Mouse (Mus musculus) embryonic facial prominence, embryonic 12.5 days (tissue): ENCODE data around the gene Mbd3. TPM values are rescaled to one million over a fixed set of nuclear protein-coding genes. Genes with fewer than 3 reads are reported as not detected.

Experiments
- ATAC-seq: fragments of 200-750 bp; cut with Nextera tagmentation; 2 replicates; pipeline ENCODE4 v1.8.0; 2017; ENCODE audit not compliant: insufficient number of reproducible peaks, insufficient read depth, low FRiP score, low TSS enrichment
- H3K27ac ChIP-seq: fragments of 300-500 bp; sonication (generic); 2 replicates; pipeline ENCODE4 v1.5.1; 2016; ENCODE audit warnings: mild to moderate bottlenecking
- H3K27me3 ChIP-seq: fragments of 300-500 bp; sonication (generic); 2 replicates; pipeline ENCODE4 v1.6.1; 2016; ENCODE audit warnings: mild to moderate bottlenecking, moderate library complexity
- H3K36me3 ChIP-seq: fragments of 300-500 bp; sonication (generic); 2 replicates; pipeline ENCODE4 v1.6.1; 2016; ENCODE audit warnings: mild to moderate bottlenecking
- H3K4me1 ChIP-seq: fragments of 300-500 bp; sonication (generic); 2 replicates; pipeline ENCODE4 v1.6.1; 2016
- H3K4me2 ChIP-seq: fragments of 300-500 bp; sonication (generic); replicated peaks from 2 replicates; pipeline ENCODE4 v1.6.1; 2016; ENCODE audit warnings: mild to moderate bottlenecking, moderate library complexity
- H3K4me3 ChIP-seq: fragments of 300-500 bp; sonication (generic); 2 replicates; pipeline ENCODE4 v1.5.1; 2016; ENCODE audit warnings: mild to moderate bottlenecking
- H3K9ac ChIP-seq: fragments of 300-500 bp; sonication (generic); 2 replicates; pipeline ENCODE4 v1.6.1; 2016; ENCODE audit warnings: mild to moderate bottlenecking, moderate library complexity
- H3K9me3 ChIP-seq: fragments of 300-500 bp; sonication (generic); 2 replicates; pipeline ENCODE4 v1.6.1; 2016; ENCODE audit warnings: mild to moderate bottlenecking, moderate library complexity
- WGBS: fragments of 180-500 bp; shearing (Covaris S2); methylation state at CpG from one replicate; pipeline ENCODE4 v1.1.7; 2016; 5-methylcytosine and 5-hydroxymethylcytosine counted together
- polyA plus RNA-seq: library from polyadenylated mRNA; unstranded; fragments of >200 nt; fragmentation: Nextera tagmentation; extraction: Ambion mirVana; gene quantifications from 2 replicates; pipeline ENCODE4 v1.2.1, GENCODE M21; 2016

Gene Mbd3
- polyA plus RNA-seq, 1 experiment from 2014 or later, result 332 TPM

DNA sequence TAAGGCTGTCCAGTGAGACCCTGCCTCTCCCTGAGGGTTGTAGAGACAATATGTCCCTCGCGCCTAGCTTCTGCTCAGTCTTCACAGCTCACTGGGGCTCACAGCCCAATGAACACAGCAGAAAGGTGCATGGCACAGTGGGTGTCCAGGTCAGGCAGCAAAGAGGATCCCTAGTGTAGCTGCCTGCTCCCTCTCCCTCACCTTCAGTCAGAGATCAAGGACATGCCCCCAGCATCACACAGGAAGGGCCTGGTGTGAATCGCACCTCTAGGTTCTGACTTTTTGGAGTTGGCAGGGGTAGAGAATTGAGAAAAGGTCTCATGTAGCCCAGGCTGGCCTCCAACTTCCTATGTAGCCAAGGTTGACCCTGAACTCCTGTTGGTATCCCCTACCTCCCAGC lies 35.5 kb upstream of the Mbd3 start:
- peaks cover 5% of the 10 kb centered on the region; the same call in 1 of the 2 replicates for H3K27me3 ChIP-seq
- H3K27ac ChIP-seq, result no peak overlapping the region
- H3K36me3 ChIP-seq, result peaks cover 14% of the 10 kb centered on the region
- H3K9me3 ChIP-seq, result no peaks in the 10 kb centered on the region
- no peak overlapping the region for H3K4me2 ChIP-seq
- no peak overlapping the region for H3K4me3 ChIP-seq
- no peak overlapping the region for H3K9ac ChIP-seq
- WGBS, result 75% methylated on average over 3 of the region's 3 CpGs
- no peak for ATAC-seq
- peaks cover 8% of the 10 kb centered on the region for H3K4me1 ChIP-seq

DNA sequence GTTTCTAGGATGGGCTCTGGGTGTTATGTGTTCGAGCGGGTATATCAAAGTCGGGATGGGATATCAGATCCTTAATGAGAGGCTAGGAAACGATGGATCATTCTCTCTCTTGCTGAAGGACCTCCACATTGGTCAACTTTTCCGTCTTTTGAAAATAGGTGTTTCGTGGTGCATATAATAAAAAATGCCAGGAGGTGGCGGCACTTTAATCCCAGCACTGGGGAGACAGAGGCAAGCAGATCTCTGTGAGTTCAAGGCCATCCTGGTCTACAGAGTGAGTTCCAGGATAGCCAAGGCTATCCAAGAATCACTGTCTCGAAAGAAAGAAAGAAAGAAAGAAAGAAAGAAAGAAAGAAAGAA lies 34.9 kb upstream of the Mbd3 start:
- WGBS, result 11% methylated on average over 8 of the region's 8 CpGs
- no peak overlapping the region for H3K9ac ChIP-seq
- ATAC-seq, result no peak

DNA sequence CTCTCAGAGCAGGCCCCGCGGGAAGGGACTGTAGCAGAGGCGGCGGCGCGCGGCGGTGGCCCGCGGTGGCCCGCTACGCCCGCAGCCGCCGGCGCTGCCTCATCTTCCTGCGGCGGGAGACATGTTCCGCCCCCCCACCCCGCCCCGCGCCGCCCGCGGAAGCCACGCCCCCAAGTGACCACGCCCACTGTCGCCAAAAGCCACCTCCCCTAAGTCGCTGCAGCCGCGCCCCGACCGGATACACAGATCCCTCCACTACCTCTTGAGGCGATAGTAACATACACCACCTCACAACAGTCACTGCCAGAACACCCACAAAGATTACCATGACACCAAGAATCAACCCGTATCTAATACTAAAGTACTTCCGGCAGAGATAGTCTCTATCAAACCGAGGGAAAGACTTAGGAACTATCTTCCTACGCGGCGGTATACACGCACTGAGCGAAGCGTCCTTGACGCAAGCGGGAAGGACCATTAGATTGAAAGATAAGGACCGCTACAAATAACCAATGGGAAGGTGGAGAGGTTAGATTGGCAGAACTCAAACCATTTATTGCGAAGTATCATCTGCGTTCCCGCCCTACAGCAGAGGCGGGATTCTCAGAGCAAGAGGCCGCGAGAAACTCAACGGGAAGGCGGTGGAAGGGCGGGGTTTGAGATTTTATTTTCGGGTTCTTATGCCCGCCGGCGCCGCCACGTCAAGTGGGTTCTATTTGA lies 34.3 kb upstream of the Mbd3 start, which contains the start of gene Tcf3:
Gene Tcf3 (minus strand): TSS at position 135 of the 720 bp plus-strand sequence.
- peaks cover 25% of the 10 kb centered on the region for H3K36me3 ChIP-seq

More for the DNA sequence above, 34.9 kb upstream of the Mbd3 start:
- no peak overlapping the region for H3K27ac ChIP-seq
- peaks cover 20% of the 10 kb centered on the region for H3K36me3 ChIP-seq
- H3K9me3 ChIP-seq, result no peaks in the 10 kb centered on the region
- H3K27me3 ChIP-seq, result peaks cover 5% of the 10 kb centered on the region; the same call in 1 of the 2 replicates
- H3K4me1 ChIP-seq, result peaks cover 8% of the 10 kb centered on the region
- peak overlapping the region; percentile 94 for H3K4me3 ChIP-seq
- peak overlapping the region; percentile 94; the same call in 1 of the 2 replicates for H3K4me2 ChIP-seq

DNA sequence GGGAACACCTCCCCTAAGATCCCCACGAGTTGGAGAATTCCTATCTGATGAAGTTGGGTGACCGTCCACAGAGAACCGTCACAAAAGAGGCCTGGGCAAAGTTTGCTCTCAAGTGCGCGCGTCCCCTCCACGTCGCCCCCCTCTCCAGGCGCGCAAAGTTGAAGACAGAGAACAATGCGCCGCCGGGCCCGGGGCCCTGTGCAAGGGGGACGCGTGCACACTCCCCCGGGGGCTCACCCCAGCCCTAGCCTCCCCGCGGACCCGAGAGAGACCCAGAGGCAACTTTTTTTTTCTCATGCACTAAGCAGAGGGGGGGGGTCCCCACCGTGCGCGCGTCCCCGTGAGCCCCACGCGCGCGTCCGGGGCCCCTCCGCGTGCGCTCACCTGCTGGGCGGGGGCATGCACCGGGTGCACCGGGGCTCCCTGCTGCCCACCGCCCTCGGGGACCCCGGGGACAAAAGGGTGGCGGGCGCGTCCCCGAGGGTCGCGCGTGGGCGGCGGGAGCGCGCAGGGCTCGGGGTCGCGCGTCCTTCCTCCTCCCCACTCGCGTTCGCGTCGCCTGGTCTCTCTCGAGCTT lies 33.7 kb upstream of the Mbd3 start:
- Histone ChIP-seq H3K27me3 (peaks cover 4% of the 10 kb centered on the region; the same call in 1 of the 2 replicates), H3K9me3 (no peaks in the 10 kb centered on the region), H3K4me3 (peak overlapping the region; percentile 94), H3K27ac (peak overlapping the region; percentile 94), H3K4me1 (peaks cover 8% of the 10 kb centered on the region), H3K36me3 (peaks cover 32% of the 10 kb centered on the region), H3K4me2 (peak overlapping the region; percentile 94), H3K9ac (peak overlapping the region; percentile 100)
- under 1% methylated on average over 40 of the region's 60 CpGs for WGBS
- ATAC-seq, result 0 out of 2 replicates have a peak, but pooled peaks have one; percentile 15

More for the DNA sequence above, 34.3 kb upstream of the Mbd3 start, which contains the start of gene Tcf3:
- Histone ChIP-seq H3K27me3 (peaks cover 5% of the 10 kb centered on the region; the same call in 1 of the 2 replicates), H3K4me1 (peaks cover 8% of the 10 kb centered on the region), H3K4me3 (peak within 1 kb of the TSS; percentile 94), H3K9ac (peak within 1 kb of the TSS; percentile 100), H3K9me3 (no peaks in the 10 kb centered on the region), H3K4me2 (peak within 1 kb of the TSS; percentile 94), H3K27ac (peak within 1 kb of the TSS; percentile 94)
- ATAC-seq, result peak; percentile 91
- WGBS, result under 1% methylated on average over 59 of the region's 61 CpGs

DNA sequence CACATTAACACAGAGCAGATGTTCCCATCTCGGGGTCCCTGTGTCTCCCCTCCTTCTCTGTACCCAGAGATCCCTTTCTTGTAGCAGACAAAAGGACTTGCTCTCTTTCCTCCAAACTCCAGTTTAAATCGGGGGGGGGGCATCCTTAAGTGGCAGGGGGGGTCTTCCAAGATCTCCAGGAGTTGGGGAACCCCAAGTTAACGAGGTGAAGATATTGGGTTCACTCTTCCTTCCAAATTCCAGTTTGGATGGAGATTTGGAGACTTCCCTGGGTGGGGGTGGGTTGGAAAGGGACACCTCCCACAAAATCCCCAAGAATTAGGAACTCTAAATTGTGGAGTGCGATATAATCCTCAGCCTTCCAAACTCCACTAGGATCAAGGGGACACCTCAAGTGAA lies 33.0 kb upstream of the Mbd3 start:
- 3% methylated on average over 4 of the region's 4 CpGs for WGBS
- peak overlapping the region; percentile 94 for H3K27ac ChIP-seq
- peak overlapping the region; percentile 100 for H3K9ac ChIP-seq
- ATAC-seq, result no peak
- H3K27me3 ChIP-seq, result no peaks in the 10 kb centered on the region
- H3K9me3 ChIP-seq, result no peaks in the 10 kb centered on the region
- H3K4me2 ChIP-seq, result peak overlapping the region; percentile 94
- H3K36me3 ChIP-seq, result peaks cover 38% of the 10 kb centered on the region
- H3K4me3 ChIP-seq, result peak overlapping the region; percentile 94
- peaks cover 8% of the 10 kb centered on the region for H3K4me1 ChIP-seq

DNA sequence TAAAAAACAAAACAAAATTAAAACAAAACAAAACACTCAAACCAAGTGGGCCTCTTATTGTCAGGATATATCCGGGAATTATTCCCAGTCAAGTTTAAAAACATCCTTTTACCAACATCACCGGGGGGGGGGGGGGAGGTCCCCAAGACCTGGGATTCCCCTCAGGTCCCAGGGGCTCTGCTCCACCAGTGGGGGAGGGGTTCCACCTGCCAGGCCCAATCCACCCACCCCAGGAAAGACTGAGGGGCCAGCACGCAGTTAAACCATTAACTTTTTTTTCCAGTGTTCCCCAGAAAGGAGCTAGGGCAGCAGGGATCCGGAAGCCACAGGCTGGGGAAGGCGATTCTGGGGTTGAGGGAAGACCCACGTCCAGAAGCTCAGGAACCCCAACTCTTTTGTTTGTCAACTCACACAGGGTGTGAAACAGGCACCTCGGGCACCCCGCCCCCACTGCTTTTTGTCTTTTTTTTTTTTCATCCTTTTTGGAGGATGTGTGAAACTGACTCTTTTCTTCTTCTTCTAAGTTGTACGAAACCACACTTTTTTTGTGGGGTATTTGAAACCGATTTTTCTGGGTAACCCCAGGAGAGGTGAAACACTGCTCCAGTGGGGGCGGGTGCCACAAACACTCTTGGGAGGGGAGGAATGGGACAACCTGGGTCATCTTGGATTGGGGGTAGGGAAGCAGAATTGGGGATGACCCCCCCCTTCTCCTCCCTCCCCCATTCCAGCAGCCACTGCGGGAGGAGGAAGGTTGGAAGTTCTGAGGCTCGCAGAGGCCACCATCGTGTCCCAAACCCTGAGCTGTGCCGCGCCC lies 32.4 kb upstream of the Mbd3 start:
- ATAC-seq, result no peak
- Histone ChIP-seq H3K4me3 (peak overlapping the region; percentile 94), H3K27ac (peak overlapping the region; percentile 94), H3K9me3 (no peaks in the 10 kb centered on the region), H3K9ac (peak overlapping the region; percentile 100), H3K4me2 (peak overlapping the region; percentile 94), H3K27me3 (no peaks in the 10 kb centered on the region), H3K36me3 (peaks cover 44% of the 10 kb centered on the region), H3K4me1 (peaks cover 8% of the 10 kb centered on the region)
- 18% methylated on average over 16 of the region's 16 CpGs for WGBS

DNA sequence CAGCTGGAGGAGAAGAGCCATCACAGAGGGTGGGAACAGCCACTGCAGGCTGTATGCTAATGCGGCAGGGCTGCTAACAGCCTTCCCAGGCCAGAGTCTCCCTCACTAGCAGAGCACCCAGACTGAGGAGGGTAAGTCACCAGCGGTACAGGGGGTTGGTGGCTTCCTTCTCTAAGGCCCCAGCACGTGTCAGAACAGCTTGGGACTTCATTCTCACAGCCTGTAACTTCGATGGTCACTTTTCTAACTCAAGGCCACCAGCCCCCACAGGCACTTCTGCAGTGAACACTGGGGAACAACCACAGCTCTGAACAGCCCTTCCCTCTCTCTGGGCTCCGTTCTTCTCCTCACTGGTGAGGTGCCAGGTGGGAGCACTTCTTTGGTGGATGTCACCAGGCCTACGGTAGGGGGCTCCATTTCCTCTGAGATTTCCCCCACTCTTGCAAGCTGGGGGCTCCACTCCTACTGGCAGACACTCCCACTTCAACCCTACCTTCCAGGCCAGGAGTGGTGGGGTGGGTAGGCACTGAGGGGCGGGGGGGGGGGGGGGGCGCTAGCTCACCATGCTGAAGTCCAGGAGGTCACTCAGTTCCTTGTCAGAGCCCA lies 31.1 kb upstream of the Mbd3 start:
- peaks cover 8% of the 10 kb centered on the region for H3K4me1 ChIP-seq
- H3K4me2 ChIP-seq, result 0 out of 2 replicates have a peak overlapping the region, but pooled peaks have one; percentile 94
- WGBS, result 71% methylated on average over 8 of the region's 8 CpGs
- no peak for ATAC-seq
- no peak overlapping the region for H3K4me3 ChIP-seq
- H3K9ac ChIP-seq, result 0 out of 2 replicates have a peak overlapping the region, but pooled peaks have one; percentile 100
- H3K27me3 ChIP-seq, result no peaks in the 10 kb centered on the region
- peaks cover 57% of the 10 kb centered on the region for H3K36me3 ChIP-seq
- 0 out of 2 replicates have a peak, but pooled peaks cover 3% of the 10 kb centered on the region for H3K9me3 ChIP-seq
- H3K27ac ChIP-seq, result no peak overlapping the region

DNA sequence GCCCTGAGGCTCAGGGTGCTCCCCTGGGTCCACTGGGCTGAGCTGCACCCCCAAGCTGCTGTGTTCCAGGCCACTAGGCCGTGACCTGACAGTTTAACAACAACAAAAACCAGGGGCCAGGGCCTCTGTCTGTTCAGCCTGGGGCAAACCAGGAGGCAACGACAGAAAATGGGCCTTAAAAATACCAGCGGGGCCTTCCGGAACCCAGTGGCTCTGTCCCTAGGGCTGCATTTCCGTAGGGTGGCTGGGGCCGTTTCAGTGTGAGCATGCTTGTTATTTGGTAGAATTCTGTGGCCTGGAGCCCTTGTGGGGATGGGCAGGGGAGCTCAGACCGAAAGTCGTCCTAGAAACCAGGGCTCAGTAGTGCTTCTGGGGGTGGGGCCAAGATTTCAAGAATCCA lies 30.4 kb upstream of the Mbd3 start:
- no peak overlapping the region for H3K27ac ChIP-seq
- H3K4me3 ChIP-seq, result no peak overlapping the region
- H3K9ac ChIP-seq, result 0 out of 2 replicates have a peak overlapping the region, but pooled peaks have one; percentile 19
- H3K4me1 ChIP-seq, result peaks cover 8% of the 10 kb centered on the region
- H3K4me2 ChIP-seq, result no peak overlapping the region
- ATAC-seq, result no peak
- H3K36me3 ChIP-seq, result peaks cover 64% of the 10 kb centered on the region
- 83% methylated on average over 8 of the region's 8 CpGs for WGBS
- H3K9me3 ChIP-seq, result 0 out of 2 replicates have a peak, but pooled peaks cover 7% of the 10 kb centered on the region
- no peaks in the 10 kb centered on the region for H3K27me3 ChIP-seq

DNA sequence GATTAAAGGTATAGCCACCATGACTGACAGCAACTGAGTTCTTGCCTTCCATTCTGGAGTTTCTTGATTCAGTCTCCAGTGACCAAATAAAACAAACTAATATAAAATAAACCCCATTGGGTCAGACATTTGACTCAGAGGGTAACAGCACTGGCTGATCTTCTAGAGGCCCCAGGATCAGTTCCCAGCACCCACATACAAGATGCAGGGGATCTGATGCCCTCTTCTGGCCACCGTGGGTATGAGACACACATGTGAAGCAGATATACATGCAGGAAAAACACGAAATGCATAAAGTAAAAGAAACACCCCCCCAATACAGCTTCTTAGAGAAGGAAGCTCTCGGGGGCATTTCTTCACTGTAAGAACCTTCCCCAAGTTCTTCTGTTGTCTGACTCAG lies 25.7 kb upstream of the Mbd3 start:
- H3K36me3 ChIP-seq, result peaks cover 99% of the 10 kb centered on the region
- ATAC-seq, result no peak
- H3K27me3 ChIP-seq, result no peaks in the 10 kb centered on the region
- no peaks in the 10 kb centered on the region for H3K4me1 ChIP-seq
- H3K27ac ChIP-seq, result no peak overlapping the region
- 94% methylated on average over 3 of the region's 3 CpGs for WGBS
- H3K9ac ChIP-seq, result no peak overlapping the region
- no peak overlapping the region for H3K4me2 ChIP-seq
- 0 out of 2 replicates have a peak, but pooled peaks cover 7% of the 10 kb centered on the region for H3K9me3 ChIP-seq
- H3K4me3 ChIP-seq, result 0 out of 2 replicates have a peak overlapping the region, but pooled peaks have one; percentile 1

DNA sequence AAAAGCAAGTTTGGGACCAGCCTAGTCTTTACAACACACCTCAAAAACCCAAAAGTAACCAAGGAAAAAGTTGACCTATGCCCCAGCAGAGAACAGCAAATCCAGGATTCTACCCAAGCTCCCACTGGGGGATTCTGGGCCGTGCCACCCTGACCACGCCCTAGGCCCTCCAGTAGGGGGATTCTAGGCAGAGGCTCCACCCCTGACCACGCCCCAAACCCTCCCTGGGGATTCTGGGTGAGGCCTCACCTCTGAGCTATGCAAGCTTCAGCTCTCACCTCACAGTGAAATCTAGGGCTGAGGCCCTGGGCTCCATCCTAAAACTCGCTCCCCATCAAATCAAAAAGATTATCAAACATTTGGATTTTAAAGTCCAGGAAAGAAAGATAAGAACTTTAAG lies 24.2 kb upstream of the Mbd3 start:
- Histone ChIP-seq H3K27ac (no peak overlapping the region), H3K4me3 (no peak overlapping the region)
- WGBS, result 46% methylated on average over 4 of the region's 4 CpGs

More for the DNA sequence above, 24.2 kb upstream of the Mbd3 start:
- no peaks in the 10 kb centered on the region for H3K27me3 ChIP-seq
- 0 out of 2 replicates have a peak, but pooled peaks cover 7% of the 10 kb centered on the region for H3K9me3 ChIP-seq
- H3K9ac ChIP-seq, result no peak overlapping the region
- peaks cover 99% of the 10 kb centered on the region for H3K36me3 ChIP-seq
- H3K4me1 ChIP-seq, result 0 out of 2 replicates have a peak, but pooled peaks cover 9% of the 10 kb centered on the region
- ATAC-seq, result no peak
- no peak overlapping the region for H3K4me2 ChIP-seq
